Mouse (Mus musculus) kidney, embryonic 16.5 days (tissue): ENCODE measurements at regions not wholly inside any gene's neighbourhood (a gene's known extent, or its start where the extent isn't known, plus 50 kb on each side); places are given as distances from the start of the nearest gene placed in this dataset.

Source experiments
- ATAC-seq: fragments of 200-750 bp; cut with Nextera tagmentation; 2 replicates; pipeline ENCODE4 v1.8.0; 2017; ENCODE audit warnings: moderate TSS enrichment; ENCODE audit not compliant: low FRiP score, low TSS enrichment
- H3K27ac ChIP-seq: fragments of 300-500 bp; sonication (generic); 2 replicates; pipeline ENCODE4 v1.5.1; 2014; ENCODE audit warnings: low read length
- H3K27me3 ChIP-seq: fragments of 300-500 bp; sonication (generic); 2 replicates; pipeline ENCODE4 v1.6.1; 2014; ENCODE audit warnings: low read length, control low read depth, mixed read lengths; ENCODE audit not compliant: insufficient read depth
- H3K36me3 ChIP-seq: fragments of 300-500 bp; sonication (generic); 2 replicates; pipeline ENCODE4 v1.6.1; 2014; ENCODE audit warnings: low read length, control low read depth, mixed read lengths; ENCODE audit not compliant: insufficient read depth
- H3K4me1 ChIP-seq: fragments of 300-500 bp; sonication (generic); 2 replicates; pipeline ENCODE4 v1.6.1; 2014; ENCODE audit warnings: low read length, control low read depth, mixed read lengths; ENCODE audit not compliant: insufficient read depth
- H3K4me2 ChIP-seq: fragments of 300-500 bp; sonication (generic); replicated peaks from 2 replicates; pipeline ENCODE4 v1.6.1; 2014; ENCODE audit warnings: low read depth, low read length
- H3K4me3 ChIP-seq: fragments of 300-500 bp; sonication (generic); 2 replicates; pipeline ENCODE4 v1.5.1; 2014; ENCODE audit warnings: mild to moderate bottlenecking, low read length
- H3K9ac ChIP-seq: fragments of 300-500 bp; sonication (generic); replicated peaks from 2 replicates; pipeline ENCODE4 v1.6.1; 2014; ENCODE audit warnings: low read length
- H3K9me3 ChIP-seq: fragments of 300-500 bp; sonication (generic); 2 replicates; pipeline ENCODE4 v1.6.1; 2016; ENCODE audit warnings: low read length, control low read depth
- WGBS: fragments of 180-500 bp; shearing (Covaris S2); extraction: QIAGEN DNeasy Blood & Tissue Kit; methylation state at CpG from one replicate; pipeline ENCODE4 v1.1.7; 2014; 5-methylcytosine and 5-hydroxymethylcytosine counted together

- H3K9ac ChIP-seq = no peak overlapping the region
- WGBS = 89% methylated on average over 13 of the region's 13 CpGs
- no peaks in the 10 kb centered on the region for H3K27me3 ChIP-seq
- H3K36me3 ChIP-seq = no peaks in the 10 kb centered on the region
- no peak for ATAC-seq
- H3K4me2 ChIP-seq = no peak overlapping the region
- H3K4me1 ChIP-seq = peaks cover 4% of the 10 kb centered on the region; the same call in 1 of the 2 replicates
- no peaks in the 10 kb centered on the region for H3K9me3 ChIP-seq
- H3K4me3 ChIP-seq = no peak overlapping the region
- H3K27ac ChIP-seq = no peak overlapping the region
These were observed 271.3 kb upstream of the Castor2 start for GRCm38 (mm10) chr5:133828226-133828625.

GRCm38 (mm10) chr5:133823871-133824270, 275.6 kb upstream of the Castor2 start:
- 67% methylated on average over 3 of the region's 3 CpGs for WGBS
- Histone ChIP-seq H3K4me2 (no peak overlapping the region), H3K9ac (no peak overlapping the region), H3K9me3 (no peaks in the 10 kb centered on the region), H3K36me3 (no peaks in the 10 kb centered on the region), H3K27me3 (no peaks in the 10 kb centered on the region), H3K4me3 (no peak overlapping the region), H3K27ac (no peak overlapping the region), H3K4me1 (peaks cover 4% of the 10 kb centered on the region; the same call in 1 of the 2 replicates)
- ATAC-seq = no peak

- 68% methylated on average over 3 of the region's 3 CpGs for WGBS
These were observed 278.2 kb upstream of the Castor2 start for GRCm38 (mm10) chr5:133821273-133821672.

GRCm38 (mm10) chr5:133815462-133815861, 284.0 kb upstream of the Castor2 start:
- WGBS = 86% methylated on average over 5 of the region's 5 CpGs
- H3K27ac ChIP-seq = no peak overlapping the region
- H3K9ac ChIP-seq = no peak overlapping the region
- no peak overlapping the region for H3K4me2 ChIP-seq
- H3K4me1 ChIP-seq = no peaks in the 10 kb centered on the region
- H3K27me3 ChIP-seq = no peaks in the 10 kb centered on the region
- ATAC-seq = no peak
- no peaks in the 10 kb centered on the region for H3K9me3 ChIP-seq
- H3K4me3 ChIP-seq = no peak overlapping the region
- H3K36me3 ChIP-seq = no peaks in the 10 kb centered on the region

More at GRCm38 (mm10) chr5:133821273-133821672, 278.2 kb upstream of the Castor2 start:
- no peak for ATAC-seq
- no peaks in the 10 kb centered on the region for H3K9me3 ChIP-seq
- no peak overlapping the region for H3K27ac ChIP-seq
- H3K27me3 ChIP-seq = no peaks in the 10 kb centered on the region
- H3K4me2 ChIP-seq = no peak overlapping the region
- no peaks in the 10 kb centered on the region for H3K36me3 ChIP-seq
- no peak overlapping the region for H3K9ac ChIP-seq
- no peak overlapping the region for H3K4me3 ChIP-seq
- H3K4me1 ChIP-seq = no peaks in the 10 kb centered on the region

- H3K9me3 ChIP-seq = no peaks in the 10 kb centered on the region
- no peaks in the 10 kb centered on the region for H3K27me3 ChIP-seq
- H3K9ac ChIP-seq = no peak overlapping the region
- H3K27ac ChIP-seq = no peak overlapping the region
- H3K4me1 ChIP-seq = no peaks in the 10 kb centered on the region
- 77% methylated on average over 6 of the region's 6 CpGs for WGBS
- H3K4me2 ChIP-seq = no peak overlapping the region
- no peak for ATAC-seq
- H3K36me3 ChIP-seq = no peaks in the 10 kb centered on the region
- no peak overlapping the region for H3K4me3 ChIP-seq
These were observed 285.1 kb upstream of the Castor2 start for GRCm38 (mm10) chr5:133814436-133814835.

GRCm38 (mm10) chr5:133812216-133812615, 287.3 kb upstream of the Castor2 start:
- Histone ChIP-seq H3K27me3 (no peaks in the 10 kb centered on the region), H3K9ac (no peak overlapping the region), H3K9me3 (no peaks in the 10 kb centered on the region), H3K27ac (no peak overlapping the region), H3K4me1 (no peaks in the 10 kb centered on the region), H3K4me2 (no peak overlapping the region), H3K36me3 (no peaks in the 10 kb centered on the region), H3K4me3 (no peak overlapping the region)
- ATAC-seq = no peak
- 78% methylated on average over 6 of the region's 6 CpGs for WGBS

- Histone ChIP-seq H3K4me3 (no peak overlapping the region), H3K36me3 (no peaks in the 10 kb centered on the region), H3K9me3 (no peaks in the 10 kb centered on the region), H3K27me3 (no peaks in the 10 kb centered on the region), H3K4me2 (no peak overlapping the region), H3K4me1 (no peaks in the 10 kb centered on the region), H3K27ac (no peak overlapping the region), H3K9ac (no peak overlapping the region)
- WGBS = 47% methylated on average over 7 of the region's 7 CpGs
- no peak for ATAC-seq
These were observed 292.6 kb upstream of the Castor2 start for GRCm38 (mm10) chr5:133806891-133807290.

GRCm38 (mm10) chr5:133802001-133802400, 297.5 kb upstream of the Castor2 start:
- 86% methylated on average over 3 of the region's 3 CpGs for WGBS
- no peak for ATAC-seq
- Histone ChIP-seq H3K4me2 (no peak overlapping the region), H3K27ac (no peak overlapping the region), H3K27me3 (no peaks in the 10 kb centered on the region), H3K9me3 (0 out of 2 replicates have a peak, but pooled peaks cover 3% of the 10 kb centered on the region), H3K4me3 (no peak overlapping the region), H3K9ac (no peak overlapping the region), H3K36me3 (no peaks in the 10 kb centered on the region), H3K4me1 (no peaks in the 10 kb centered on the region)

GRCm38 (mm10) chr5:133795638-133796037, 303.9 kb upstream of the Castor2 start:
- Histone ChIP-seq H3K4me2 (no peak overlapping the region), H3K9me3 (0 out of 2 replicates have a peak, but pooled peaks cover 3% of the 10 kb centered on the region), H3K9ac (no peak overlapping the region), H3K4me3 (no peak overlapping the region), H3K36me3 (no peaks in the 10 kb centered on the region), H3K4me1 (no peaks in the 10 kb centered on the region), H3K27me3 (0 out of 2 replicates have a peak, but pooled peaks cover 4% of the 10 kb centered on the region), H3K27ac (no peak overlapping the region)
- WGBS = 26% methylated on average over 3 of the region's 3 CpGs
- no peak for ATAC-seq

GRCm38 (mm10) chr5:133790726-133791125, 308.8 kb upstream of the Castor2 start:
- Histone ChIP-seq H3K27ac (no peak overlapping the region), H3K9ac (no peak overlapping the region), H3K4me2 (no peak overlapping the region), H3K4me1 (no peaks in the 10 kb centered on the region; the same call in 1 of the 2 replicates), H3K36me3 (no peaks in the 10 kb centered on the region), H3K27me3 (0 out of 2 replicates have a peak, but pooled peaks cover 4% of the 10 kb centered on the region), H3K4me3 (no peak overlapping the region), H3K9me3 (no peaks in the 10 kb centered on the region)
- no peak for ATAC-seq
- WGBS = 76% methylated on average over 6 of the region's 6 CpGs
